Mouse (Mus musculus) neural tube, embryonic 11.5 days (tissue): ENCODE measurements around the gene Rin1. TPM values are rescaled to one million over a fixed set of nuclear protein-coding genes. Genes with fewer than 3 reads are reported as not detected.

Source experiments
- ATAC-seq: fragments of 200-750 bp; cut with Nextera tagmentation; 2 replicates; pipeline ENCODE4 v1.8.0; 2017; ENCODE audit warnings: moderate number of reproducible peaks, mild to moderate bottlenecking, moderate TSS enrichment, moderate library complexity; ENCODE audit not compliant: insufficient read depth, low FRiP score, low TSS enrichment
- DNase-seq: peaks from one replicate; pipeline ENCODE4 v3.0.0-alpha.2; 2015; ENCODE audit warnings: low spot score
- H3K27ac ChIP-seq: fragments of 300-500 bp; sonication (generic); 2 replicates; pipeline ENCODE4 v1.5.1; 2014; ENCODE audit warnings: low read depth, mild to moderate bottlenecking, low read length
- H3K27me3 ChIP-seq: fragments of 300-500 bp; sonication (generic); 2 replicates; pipeline ENCODE4 v1.6.1; 2014; ENCODE audit warnings: mild to moderate bottlenecking, low read length, mixed read lengths; ENCODE audit not compliant: control insufficient read depth, insufficient read depth
- H3K36me3 ChIP-seq: fragments of 300-500 bp; sonication (generic); 2 replicates; pipeline ENCODE4 v1.6.1; 2014; ENCODE audit warnings: mild to moderate bottlenecking, low read length, moderate library complexity, mixed read lengths; ENCODE audit not compliant: control insufficient read depth, insufficient read depth
- H3K4me1 ChIP-seq: fragments of 300-500 bp; sonication (generic); 2 replicates; pipeline ENCODE4 v1.6.1; 2014; ENCODE audit warnings: low read length, mixed read lengths; ENCODE audit not compliant: control insufficient read depth, insufficient read depth
- H3K4me2 ChIP-seq: fragments of 300-500 bp; sonication (generic); 2 replicates; pipeline ENCODE4 v1.6.1; 2014; ENCODE audit warnings: low read depth, mild to moderate bottlenecking, moderate library complexity
- H3K4me3 ChIP-seq: fragments of 300-500 bp; sonication (generic); 2 replicates; pipeline ENCODE4 v1.5.1; 2014; ENCODE audit warnings: low read depth, low read length
- H3K9ac ChIP-seq: fragments of 300-500 bp; sonication (generic); 2 replicates; pipeline ENCODE4 v1.6.1; 2014; ENCODE audit warnings: mild to moderate bottlenecking, low read length
- H3K9me3 ChIP-seq: fragments of 300-500 bp; sonication (generic); 2 replicates; pipeline ENCODE4 v1.6.1; 2016; ENCODE audit warnings: low read length; ENCODE audit not compliant: control insufficient read depth
- WGBS: fragments of 180-500 bp; shearing (Covaris S2); extraction: QIAGEN DNeasy Blood & Tissue Kit; methylation state at CpG from one replicate; pipeline ENCODE4 v1.1.7; 2014; 5-methylcytosine and 5-hydroxymethylcytosine counted together
- polyA plus RNA-seq: library from polyadenylated mRNA; unstranded; fragments of >200 nt; fragmentation: Nextera tagmentation; extraction: Ambion mirVana; gene quantifications from 2 replicates; pipeline ENCODE4 v1.2.1, GENCODE M21; 2014

Rin1 gene
- polyA plus RNA-seq, 1 experiment from 2014 or later: 1.1 TPM

DNA sequence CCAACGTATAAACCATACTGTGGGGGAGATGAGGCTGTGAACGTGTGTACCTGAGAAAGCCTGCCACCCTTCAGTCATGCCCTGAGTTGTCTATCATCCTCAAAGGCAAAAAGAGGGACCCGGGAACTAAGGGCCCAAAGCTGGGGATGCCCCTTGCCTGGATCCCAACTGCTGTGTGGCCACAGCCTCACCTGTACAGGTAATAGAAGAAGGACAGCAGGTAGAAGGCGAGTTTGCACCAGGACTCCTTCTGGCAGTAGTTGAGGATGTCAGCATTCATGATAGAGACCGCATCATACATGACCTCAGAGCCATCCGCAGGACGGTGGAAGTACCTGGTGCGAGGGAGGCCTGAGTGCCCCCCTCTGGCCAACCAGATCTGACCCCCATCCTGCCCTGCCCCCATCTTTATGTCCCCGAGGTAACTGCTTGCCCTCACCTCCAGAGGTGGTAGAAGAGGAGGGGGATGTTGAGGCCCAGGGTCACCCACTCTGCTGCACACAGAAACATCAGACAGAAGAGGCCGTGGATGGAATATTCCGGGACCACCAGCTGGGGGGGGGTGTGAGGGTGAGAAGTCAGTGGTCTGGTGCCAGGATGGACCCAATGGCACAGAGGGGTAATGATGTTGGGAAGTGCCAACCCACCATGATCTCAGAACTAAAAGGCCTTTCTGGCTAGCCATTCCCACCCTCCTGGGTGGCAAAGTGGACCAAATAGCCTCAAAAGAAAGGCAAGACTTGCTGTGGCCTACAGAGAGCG is 43.4 kb downstream of the Rin1 start:
- Histone ChIP-seq H3K27ac (no peak overlapping the region), H3K27me3 (no peaks in the 10 kb centered on the region), H3K9me3 (no peaks in the 10 kb centered on the region), H3K4me2 (no peak overlapping the region), H3K4me3 (no peak overlapping the region; the same call in 1 of the 2 replicates), H3K9ac (no peak overlapping the region), H3K36me3 (peaks cover 4% of the 10 kb centered on the region), H3K4me1 (peaks cover 38% of the 10 kb centered on the region)
- DNase-seq (no peak), ATAC-seq (0 out of 2 replicates have a peak, but pooled peaks have one; percentile 3)
- WGBS: 79% methylated on average over 12 of the region's 12 CpGs

GRCm38 (mm10) chr19:5094243-5094632 is 44.0 kb downstream of the Rin1 start:
- H3K27me3 ChIP-seq: no peaks in the 10 kb centered on the region
- H3K9ac ChIP-seq: no peak overlapping the region; the same call in 1 of the 2 replicates
- peak overlapping the region; percentile 15; the same call in 1 of the 2 replicates for H3K4me3 ChIP-seq
- peaks cover 39% of the 10 kb centered on the region for H3K4me1 ChIP-seq
- WGBS: under 1% methylated on average over 21 of the region's 21 CpGs
- H3K27ac ChIP-seq: no peak overlapping the region
- peak; percentile 96 for DNase-seq
- ATAC-seq: peak; percentile 68
- H3K9me3 ChIP-seq: no peaks in the 10 kb centered on the region
- H3K36me3 ChIP-seq: peaks cover 4% of the 10 kb centered on the region
- H3K4me2 ChIP-seq: peak overlapping the region; percentile 98

- H3K36me3 ChIP-seq: peaks cover 9% of the 10 kb centered on the region
- peak overlapping the region; percentile 15 for H3K4me3 ChIP-seq
- H3K27ac ChIP-seq: peak overlapping the region; percentile 42; the same call in 1 of the 2 replicates
- DNase-seq: no peak
- no peak overlapping the region; the same call in 1 of the 2 replicates for H3K9ac ChIP-seq
- H3K4me1 ChIP-seq: peaks cover 38% of the 10 kb centered on the region
- ATAC-seq: peak; percentile 2; the same call in 1 of the 2 replicates
- peak overlapping the region; percentile 98 for H3K4me2 ChIP-seq
- H3K27me3 ChIP-seq: no peaks in the 10 kb centered on the region
- H3K9me3 ChIP-seq: no peaks in the 10 kb centered on the region
- WGBS: 40% methylated on average over 11 of the region's 11 CpGs
Observed at GRCm38 (mm10) chr19:5094746-5095417, 44.6 kb downstream of the Rin1 start.

DNA sequence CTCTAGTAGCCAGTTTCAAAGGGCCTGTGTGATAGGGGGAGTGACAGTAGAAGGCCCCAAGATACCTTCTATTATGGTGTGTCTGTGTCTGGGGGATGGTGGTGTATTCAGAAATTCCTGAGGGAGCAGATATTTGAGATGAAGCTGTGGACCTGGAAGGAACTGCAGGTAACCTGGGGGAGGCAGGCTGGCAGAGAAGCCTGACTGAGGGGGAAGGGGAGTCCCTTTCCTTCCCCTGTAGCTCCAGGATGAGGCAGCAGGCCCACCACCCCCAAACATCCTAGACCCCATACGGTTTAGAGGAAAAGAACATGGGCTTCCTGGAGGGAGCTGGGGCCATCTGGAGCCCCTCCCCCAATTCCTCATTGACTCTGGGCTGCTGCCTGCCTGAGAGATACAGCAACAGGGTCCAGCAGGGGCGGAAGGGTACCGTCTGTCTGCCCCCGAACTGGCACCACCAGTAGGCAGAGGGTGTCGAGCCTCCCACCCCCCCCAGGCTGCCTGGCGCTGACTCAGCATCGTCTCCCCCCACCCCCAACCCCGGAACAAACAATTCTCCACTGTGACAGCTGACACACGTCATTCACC is 45.7 kb downstream of the Rin1 start:
- Histone ChIP-seq H3K27ac (no peak overlapping the region), H3K27me3 (no peaks in the 10 kb centered on the region), H3K4me3 (peak overlapping the region; percentile 70), H3K9ac (peak overlapping the region; percentile 44), H3K9me3 (no peaks in the 10 kb centered on the region), H3K4me2 (peak overlapping the region; percentile 98), H3K36me3 (peaks cover 13% of the 10 kb centered on the region), H3K4me1 (peaks cover 38% of the 10 kb centered on the region)
- WGBS: 17% methylated on average over 9 of the region's 9 CpGs
- DNase-seq (peak; percentile 15), ATAC-seq (no peak)

- DNase-seq: peak; percentile 18
- Histone ChIP-seq H3K27ac (peak overlapping the region; percentile 74; the same call in 1 of the 2 replicates), H3K9me3 (no peaks in the 10 kb centered on the region), H3K4me3 (peak overlapping the region; percentile 70), H3K4me2 (peak overlapping the region; percentile 98), H3K27me3 (no peaks in the 10 kb centered on the region), H3K36me3 (peaks cover 9% of the 10 kb centered on the region), H3K4me1 (peaks cover 38% of the 10 kb centered on the region), H3K9ac (peak overlapping the region; percentile 87)
- ATAC-seq: peak; percentile 13; the same call in 1 of the 2 replicates
- WGBS: 5% methylated on average over 29 of the region's 31 CpGs
Observed at GRCm38 (mm10) chr19:5097521-5098362, 47.5 kb downstream of the Rin1 start.

GRCm38 (mm10) chr19:5098363-5099143 is 48.3 kb downstream of the Rin1 start, which contains the start of gene Cnih2:
TSS of gene Cnih2 (minus strand) at chr19:5098521.
- no peaks in the 10 kb centered on the region for H3K27me3 ChIP-seq
- peak within 1 kb of the TSS; percentile 87 for H3K9ac ChIP-seq
- H3K4me2 ChIP-seq: peak within 1 kb of the TSS; percentile 98
- peaks cover 12% of the 10 kb centered on the region for H3K36me3 ChIP-seq
- peak within 1 kb of the TSS; percentile 74 for H3K27ac ChIP-seq
- no peaks in the 10 kb centered on the region for H3K9me3 ChIP-seq
- H3K4me1 ChIP-seq: peaks cover 38% of the 10 kb centered on the region
- ATAC-seq: peak; percentile 64; the same call in 1 of the 2 replicates
- 3% methylated on average over 31 of the region's 48 CpGs for WGBS
- peak; percentile 88 for DNase-seq
- H3K4me3 ChIP-seq: peak within 1 kb of the TSS; percentile 70

GRCm38 (mm10) chr19:5106074-5106473 is 55.8 kb downstream of the Rin1 start:
- Histone ChIP-seq H3K4me2 (peak overlapping the region; percentile 85), H3K9ac (peak overlapping the region; percentile 70), H3K36me3 (peaks cover 22% of the 10 kb centered on the region), H3K9me3 (no peaks in the 10 kb centered on the region), H3K4me1 (0 out of 2 replicates have a peak, but pooled peaks cover 6% of the 10 kb centered on the region), H3K27ac (peak overlapping the region; percentile 89; the same call in 1 of the 2 replicates), H3K4me3 (peak overlapping the region; percentile 62), H3K27me3 (no peaks in the 10 kb centered on the region)
- ATAC-seq: no peak
- DNase-seq: no peak
- 33% methylated on average over 9 of the region's 9 CpGs for WGBS
